Mouse (Mus musculus): ENCODE measurements around the gene Rab3gap1. TPM values are rescaled to one million over a fixed set of nuclear protein-coding genes. Genes with fewer than 3 reads are reported as not detected.
"Not testable (repeated sequence)": the region's sequence is repeated elsewhere in the genome, so short reads cannot be mapped to it uniquely, and the experiment has no call there.

Rab3gap1 gene
- polyA plus RNA-seq, 1 experiment from 2014 or later: 15.8 TPM

DNA sequence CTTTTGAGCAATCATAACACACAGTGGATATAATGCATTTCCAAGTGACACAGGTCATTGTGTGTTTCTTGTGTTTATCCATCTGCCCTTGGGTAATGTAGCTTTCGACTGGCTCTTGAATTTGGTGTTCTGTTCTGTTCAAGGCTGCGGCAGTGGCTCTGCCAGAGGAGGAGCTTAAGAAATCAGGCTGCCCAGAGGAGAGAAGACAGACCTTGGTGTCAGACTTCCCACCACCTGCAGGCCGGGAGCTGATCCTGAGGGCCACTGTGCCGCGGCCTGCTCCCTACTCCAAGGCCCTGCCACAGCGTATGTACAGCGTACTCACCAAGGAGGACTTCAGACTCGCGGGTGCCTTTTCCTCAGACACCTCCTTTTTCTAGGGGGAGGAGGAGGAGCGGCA lies 73.7 kb downstream of the Rab3gap1 start:
- no peak overlapping the region for H3K27ac ChIP-seq (replicated peaks)
- peaks cover 8% of the 10 kb centered on the region; the same call in 1 of the 2 replicates for H3K9me3 ChIP-seq (replicated peaks)
- H3K36me3 ChIP-seq: peaks cover 82% of the 10 kb centered on the region
- no peak for DNase-seq (ENCODE audit: low spot score)
- H3K27me3 ChIP-seq (ENCODE audit: low read depth, poor library complexity, severe bottlenecking): no peaks in the 10 kb centered on the region
- WGBS: 95% methylated on average over 10 of the region's 10 CpGs
- H3K4me3 ChIP-seq: no peak overlapping the region
- H3K4me1 ChIP-seq: no peaks in the 10 kb centered on the region

DNA sequence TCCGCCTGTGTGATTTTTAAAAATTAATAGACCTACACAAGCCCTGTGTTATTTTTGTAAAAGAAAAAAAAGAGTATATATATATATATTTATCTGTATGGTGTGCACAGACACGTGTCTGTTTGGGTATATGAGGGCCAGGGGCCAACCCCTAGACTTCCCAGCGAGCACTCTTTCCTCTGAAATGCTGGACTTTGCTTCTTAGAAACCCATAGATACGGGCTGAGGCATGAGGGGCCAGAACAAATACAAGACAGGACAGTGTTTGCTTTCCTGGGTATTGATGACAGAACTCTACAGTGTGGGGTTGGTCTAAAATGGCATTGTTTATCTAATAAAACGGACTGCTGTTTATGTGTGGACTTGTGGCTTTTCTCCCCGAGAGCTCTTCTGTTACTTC lies 74.9 kb downstream of the Rab3gap1 start:
- no peaks in the 10 kb centered on the region for H3K27me3 ChIP-seq (ENCODE audit: low read depth, poor library complexity, severe bottlenecking)
- H3K36me3 ChIP-seq: peaks cover 82% of the 10 kb centered on the region
- DNase-seq (ENCODE audit: low spot score): no peak
- WGBS: 88% methylated on average over 6 of the region's 6 CpGs
- H3K4me1 ChIP-seq: no peaks in the 10 kb centered on the region
- H3K27ac ChIP-seq (replicated peaks): no peak overlapping the region
- H3K4me3 ChIP-seq: no peak overlapping the region
- peaks cover 13% of the 10 kb centered on the region; the same call in 1 of the 2 replicates for H3K9me3 ChIP-seq (replicated peaks)

DNA sequence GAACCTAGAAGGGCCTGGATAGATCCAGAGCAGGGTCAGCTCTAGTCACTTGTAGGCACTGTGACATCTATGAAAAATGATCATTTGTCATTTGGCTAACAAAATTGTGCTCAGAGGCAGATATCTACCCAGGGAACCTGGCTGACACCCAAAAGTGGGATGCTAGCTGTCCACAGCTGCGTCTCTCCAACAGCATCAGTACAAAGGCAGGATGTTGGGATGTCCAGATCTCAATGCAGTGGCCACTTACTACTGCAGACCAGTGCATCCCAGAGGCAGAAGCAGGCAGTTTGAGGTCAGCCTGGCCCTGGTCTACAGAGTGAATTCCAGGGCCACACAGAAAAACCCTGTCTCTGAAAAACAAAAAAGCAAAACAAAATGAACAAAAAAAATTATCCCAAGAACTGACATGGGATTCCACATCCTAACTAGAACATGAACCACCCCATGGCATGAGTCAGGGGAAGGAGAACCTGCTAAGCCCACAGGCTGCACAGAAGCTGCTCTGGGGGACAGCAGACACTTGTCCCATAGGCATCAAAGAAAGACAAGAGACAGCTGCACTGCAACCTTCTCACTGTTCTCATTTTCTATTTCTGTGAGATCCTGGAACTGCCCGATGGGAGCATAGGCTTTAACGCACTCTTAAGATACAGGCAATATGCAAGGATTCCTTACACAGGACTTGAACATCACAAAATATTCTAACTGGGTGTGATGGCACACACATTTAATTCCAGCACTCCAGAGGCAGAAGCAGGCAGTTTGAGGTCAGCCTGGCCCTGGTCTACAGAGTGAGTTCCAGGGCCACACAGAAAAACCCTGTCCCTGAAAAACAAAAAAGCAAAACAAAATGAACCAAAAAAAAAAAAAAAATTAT lies 77.4 kb downstream of the Rab3gap1 start:
- no peak for DNase-seq (ENCODE audit: low spot score)

GRCm38 (mm10) chr1:127946615-127947249 lies 78.2 kb downstream of the Rab3gap1 start:
- DNase-seq (ENCODE audit: low spot score): no peak

More for the DNA sequence above, 77.4 kb downstream of the Rab3gap1 start:
- Histone ChIP-seq H3K4me1 (no peaks in the 10 kb centered on the region), H3K4me3 (no peak overlapping the region), H3K27ac (replicated peaks) (no peak overlapping the region), H3K36me3 (peaks cover 58% of the 10 kb centered on the region), H3K9me3 (replicated peaks) (0 out of 2 replicates have a peak, but pooled peaks cover 6% of the 10 kb centered on the region), H3K27me3 (ENCODE audit: low read depth, poor library complexity, severe bottlenecking) (no peaks in the 10 kb centered on the region)
- 93% methylated on average over 3 of the region's 3 CpGs for WGBS

GRCm38 (mm10) chr1:127948748-127949147 lies 80.2 kb downstream of the Rab3gap1 start:
- no peak for DNase-seq (ENCODE audit: low spot score)
- WGBS: 95% methylated on average over 5 of the region's 5 CpGs
- H3K9me3 ChIP-seq (replicated peaks): 0 out of 2 replicates have a peak, but pooled peaks cover 6% of the 10 kb centered on the region
- no peak overlapping the region for H3K4me3 ChIP-seq
- H3K27ac ChIP-seq (replicated peaks): no peak overlapping the region
- no peaks in the 10 kb centered on the region for H3K4me1 ChIP-seq
- no peaks in the 10 kb centered on the region for H3K27me3 ChIP-seq (ENCODE audit: low read depth, poor library complexity, severe bottlenecking)
- peaks cover 56% of the 10 kb centered on the region for H3K36me3 ChIP-seq

More at GRCm38 (mm10) chr1:127946615-127947249, 78.2 kb downstream of the Rab3gap1 start:
- Histone ChIP-seq H3K9me3 (replicated peaks) (0 out of 2 replicates have a peak, but pooled peaks cover 6% of the 10 kb centered on the region), H3K4me1 (no peaks in the 10 kb centered on the region), H3K36me3 (peaks cover 56% of the 10 kb centered on the region), H3K27ac (replicated peaks) (no peak overlapping the region), H3K4me3 (no peak overlapping the region), H3K27me3 (ENCODE audit: low read depth, poor library complexity, severe bottlenecking) (no peaks in the 10 kb centered on the region)
- WGBS: 90% methylated on average over 5 of the region's 5 CpGs

DNA sequence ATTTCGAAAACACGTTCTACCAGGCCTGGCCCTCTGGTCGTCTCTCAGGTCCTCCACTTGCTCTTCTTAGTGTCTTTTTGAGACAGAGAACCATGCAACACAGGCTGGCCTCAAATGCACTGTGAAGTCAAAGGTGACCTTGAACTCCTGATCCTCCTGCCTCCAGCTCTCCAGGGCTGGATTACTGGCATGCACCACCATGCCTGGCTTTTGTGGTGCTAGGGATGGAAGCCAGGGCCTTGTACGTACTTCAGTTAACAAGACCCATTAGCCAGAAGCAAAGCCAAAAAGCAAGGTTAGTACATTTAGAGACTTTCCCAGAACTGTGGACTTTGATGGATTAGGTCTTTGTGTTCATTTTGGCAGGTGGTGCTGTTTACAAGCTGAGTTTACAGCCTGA lies 83.7 kb downstream of the Rab3gap1 start:
- peaks cover 52% of the 10 kb centered on the region for H3K36me3 ChIP-seq
- 0 out of 2 replicates have a peak, but pooled peaks cover 6% of the 10 kb centered on the region for H3K9me3 ChIP-seq (replicated peaks)
- H3K27ac ChIP-seq (replicated peaks): no peak overlapping the region
- WGBS: 90% methylated on average over 4 of the region's 4 CpGs
- H3K27me3 ChIP-seq (ENCODE audit: low read depth, poor library complexity, severe bottlenecking): no peaks in the 10 kb centered on the region
- DNase-seq (ENCODE audit: low spot score): no peak
- no peak overlapping the region for H3K4me3 ChIP-seq
- no peaks in the 10 kb centered on the region for H3K4me1 ChIP-seq

DNA sequence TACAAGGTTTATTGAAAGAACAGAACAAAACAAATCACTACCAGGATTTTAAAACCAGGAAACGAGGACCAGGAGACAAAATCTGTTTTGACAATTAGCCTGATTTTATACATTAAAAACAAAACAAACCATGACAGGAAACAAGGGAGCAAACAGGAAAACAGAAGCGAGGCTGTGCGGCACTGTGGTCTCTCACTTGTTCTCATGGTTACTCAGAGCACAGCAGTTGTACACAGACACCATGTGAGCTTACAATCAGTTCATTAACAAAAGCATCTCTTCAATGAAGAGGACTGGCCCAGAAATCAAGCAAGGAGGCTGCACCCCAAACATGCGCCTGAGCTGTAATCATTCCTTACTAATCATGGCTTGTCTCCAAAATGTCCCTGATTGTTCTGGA lies 85.6 kb downstream of the Rab3gap1 start:
- not testable (repeated sequence) for H3K4me1 ChIP-seq; H3K4me3 ChIP-seq; H3K9me3 ChIP-seq (replicated peaks); DNase-seq (ENCODE audit: low spot score); H3K27me3 ChIP-seq (ENCODE audit: low read depth, poor library complexity, severe bottlenecking); H3K27ac ChIP-seq (replicated peaks)
- WGBS: 87% methylated on average over 4 of the region's 4 CpGs
- peaks cover 43% of the 10 kb centered on the region for H3K36me3 ChIP-seq

DNA sequence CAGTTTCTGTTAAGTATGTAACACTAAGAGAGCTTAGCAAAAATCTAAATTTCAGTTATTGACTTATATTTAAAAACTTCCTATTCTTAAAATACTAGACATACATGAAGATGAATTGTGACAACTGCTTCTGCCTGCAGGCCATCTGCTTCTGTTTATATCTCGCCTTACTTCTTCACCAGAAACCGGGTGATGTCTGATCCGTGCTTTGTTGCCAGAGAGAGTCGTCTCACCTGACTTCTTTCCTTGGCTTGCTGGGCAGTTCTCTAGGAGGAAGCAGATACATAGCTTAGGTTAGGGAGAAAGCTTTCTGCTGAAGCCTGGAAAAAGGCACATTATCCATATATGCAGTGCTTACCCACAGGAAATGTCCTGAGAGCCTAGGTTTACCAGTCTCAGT lies 86.2 kb downstream of the Rab3gap1 start:
- no peak for DNase-seq (ENCODE audit: low spot score)
- Histone ChIP-seq H3K9me3 (replicated peaks) (no peaks in the 10 kb centered on the region), H3K4me3 (no peak overlapping the region), H3K36me3 (peaks cover 46% of the 10 kb centered on the region), H3K4me1 (peaks cover 15% of the 10 kb centered on the region), H3K27me3 (ENCODE audit: low read depth, poor library complexity, severe bottlenecking) (no peaks in the 10 kb centered on the region), H3K27ac (replicated peaks) (no peak overlapping the region)
- WGBS: 87% methylated on average over 4 of the region's 4 CpGs

GRCm38 (mm10) chr1:127956524-127956923 lies 88.0 kb downstream of the Rab3gap1 start:
- no peak for DNase-seq (ENCODE audit: low spot score)
- no peak overlapping the region for H3K4me3 ChIP-seq
- no peaks in the 10 kb centered on the region for H3K27me3 ChIP-seq (ENCODE audit: low read depth, poor library complexity, severe bottlenecking)
- peaks cover 59% of the 10 kb centered on the region for H3K36me3 ChIP-seq
- WGBS: 97% methylated on average over 1 of the region's 1 CpGs
- H3K9me3 ChIP-seq (replicated peaks): no peaks in the 10 kb centered on the region
- H3K4me1 ChIP-seq: peaks cover 17% of the 10 kb centered on the region
- H3K27ac ChIP-seq (replicated peaks): no peak overlapping the region

- no peak for DNase-seq (ENCODE audit: low spot score)
- Histone ChIP-seq H3K4me1 (peaks cover 17% of the 10 kb centered on the region), H3K36me3 (peaks cover 51% of the 10 kb centered on the region), H3K4me3 (no peak overlapping the region), H3K27me3 (ENCODE audit: low read depth, poor library complexity, severe bottlenecking) (no peaks in the 10 kb centered on the region), H3K27ac (replicated peaks) (peak overlapping the region; percentile 76), H3K9me3 (replicated peaks) (no peaks in the 10 kb centered on the region)
- WGBS: 58% methylated on average over 5 of the region's 5 CpGs
These were observed 90.2 kb downstream of the Rab3gap1 start for GRCm38 (mm10) chr1:127958801-127959200.

DNA sequence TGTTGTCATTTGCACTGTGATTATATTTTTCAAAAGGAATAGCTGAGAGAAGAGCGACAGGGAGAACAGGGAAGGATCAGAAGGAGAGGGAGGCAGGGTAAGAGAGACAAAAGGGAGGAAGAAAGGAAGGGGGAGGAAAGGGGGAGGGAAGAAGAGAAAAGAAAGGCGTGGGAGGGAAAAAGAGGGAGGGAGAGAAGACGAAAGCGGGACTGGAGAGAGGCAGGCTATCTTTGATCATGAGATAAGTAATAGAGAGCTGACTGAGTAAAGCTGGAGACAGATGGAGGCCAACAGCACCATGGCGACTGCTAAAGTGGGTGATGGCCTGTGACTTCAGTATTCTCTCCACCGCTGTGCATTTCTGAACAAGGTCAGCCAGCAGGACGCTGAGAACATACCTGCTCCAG lies 90.7 kb downstream of the Rab3gap1 start:
- Histone ChIP-seq H3K9me3 (replicated peaks) (no peaks in the 10 kb centered on the region), H3K36me3 (peaks cover 48% of the 10 kb centered on the region), H3K4me3 (no peak overlapping the region), H3K27me3 (ENCODE audit: low read depth, poor library complexity, severe bottlenecking) (no peaks in the 10 kb centered on the region), H3K27ac (replicated peaks) (peak overlapping the region; percentile 76), H3K4me1 (peaks cover 17% of the 10 kb centered on the region)
- WGBS: 32% methylated on average over 7 of the region's 7 CpGs
- no peak for DNase-seq (ENCODE audit: low spot score)

GRCm38 (mm10) chr1:127961140-127961539 lies 92.6 kb downstream of the Rab3gap1 start:
- H3K4me3 ChIP-seq: no peak overlapping the region
- H3K27ac ChIP-seq (replicated peaks): no peak overlapping the region
- WGBS: 69% methylated on average over 1 of the region's 1 CpGs
- peaks cover 45% of the 10 kb centered on the region for H3K36me3 ChIP-seq
- H3K9me3 ChIP-seq (replicated peaks): no peaks in the 10 kb centered on the region
- no peak for DNase-seq (ENCODE audit: low spot score)
- H3K4me1 ChIP-seq: peaks cover 17% of the 10 kb centered on the region
- H3K27me3 ChIP-seq (ENCODE audit: low read depth, poor library complexity, severe bottlenecking): no peaks in the 10 kb centered on the region

- Histone ChIP-seq H3K4me3 (no peak overlapping the region), H3K27ac (replicated peaks) (no peak overlapping the region), H3K36me3 (peaks cover 37% of the 10 kb centered on the region), H3K9me3 (replicated peaks) (no peaks in the 10 kb centered on the region), H3K4me1 (peaks cover 16% of the 10 kb centered on the region), H3K27me3 (ENCODE audit: low read depth, poor library complexity, severe bottlenecking) (no peaks in the 10 kb centered on the region)
- DNase-seq (ENCODE audit: low spot score): no peak
- 92% methylated on average over 3 of the region's 3 CpGs for whole genome bisulfite sequencing
These were observed 94.8 kb downstream of the Rab3gap1 start for GRCm38 (mm10) chr1:127963326-127963725.
